Mouse (Mus musculus) frontal cortex, postnatal 10 days (tissue): ENCODE measurements at regions not wholly inside any gene's neighbourhood (a gene's known extent, or its start where the extent isn't known, plus 50 kb on each side); places are given as distances from the start of the nearest gene placed in this dataset.

Experiments used
- DNase-seq, 2 experiments: peaks; one replicate each; pipeline ENCODE4 v3.0.0; 2022; ENCODE audit warnings: low spot score in 2 of 2, mixed read lengths in 1 of 2

GRCm38 (mm10) chr4:10560078-10560477 lies 314.2 kb upstream of the 2610301B20Rik start:
- no peak for DNase-seq

GRCm38 (mm10) chr4:10604513-10604912 lies 269.8 kb upstream of the 2610301B20Rik start:
- DNase-seq = no peak

- DNase-seq = no peak
Measured at GRCm38 (mm10) chr4:10607855-10608576, 266.3 kb upstream of the 2610301B20Rik start.

- DNase-seq = no peak
Measured at GRCm38 (mm10) chr4:10610784-10611183, 263.5 kb upstream of the 2610301B20Rik start.
